Mouse (Mus musculus): ENCODE data around the gene Sel1l3.

Gene Sel1l3

GRCm38 (mm10) chr5:53104177-53104855 lies 109.4 kb downstream of the Sel1l3 start:
- DNase-seq (ENCODE audit: inconsistent age in 2 of 2, low spot score in 1 of 2) = no peak

- no peak for DNase-seq (ENCODE audit: inconsistent age in 2 of 2, low spot score in 1 of 2)
Observed at GRCm38 (mm10) chr5:53101848-53102473, 111.8 kb downstream of the Sel1l3 start.

GRCm38 (mm10) chr5:53091331-53091730 lies 122.4 kb downstream of the Sel1l3 start:
- DNase-seq (ENCODE audit: inconsistent age in 2 of 2, low spot score in 1 of 2) = no peak

DNA sequence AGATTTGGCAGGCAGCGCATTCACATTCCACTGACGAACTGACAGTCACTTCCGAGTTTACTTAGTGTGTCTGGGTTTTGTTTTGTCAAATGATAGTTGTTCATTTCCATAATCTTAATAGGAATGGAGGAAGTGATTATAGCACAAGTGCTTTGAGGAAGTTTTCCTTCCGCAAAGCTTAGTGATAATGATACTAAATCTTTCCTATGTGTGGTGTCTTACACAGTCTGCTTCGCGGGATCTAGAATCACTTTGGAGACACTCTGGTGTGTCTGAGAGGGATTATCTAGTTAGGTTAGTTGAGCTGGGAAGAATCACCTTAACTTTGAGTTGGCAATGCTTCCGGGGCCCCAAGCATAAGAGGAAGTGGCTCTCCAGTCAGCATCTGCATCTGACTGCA lies 126.3 kb downstream of the Sel1l3 start:
- DNase-seq (ENCODE audit: inconsistent age in 2 of 2, low spot score in 1 of 2) = no peak

DNA sequence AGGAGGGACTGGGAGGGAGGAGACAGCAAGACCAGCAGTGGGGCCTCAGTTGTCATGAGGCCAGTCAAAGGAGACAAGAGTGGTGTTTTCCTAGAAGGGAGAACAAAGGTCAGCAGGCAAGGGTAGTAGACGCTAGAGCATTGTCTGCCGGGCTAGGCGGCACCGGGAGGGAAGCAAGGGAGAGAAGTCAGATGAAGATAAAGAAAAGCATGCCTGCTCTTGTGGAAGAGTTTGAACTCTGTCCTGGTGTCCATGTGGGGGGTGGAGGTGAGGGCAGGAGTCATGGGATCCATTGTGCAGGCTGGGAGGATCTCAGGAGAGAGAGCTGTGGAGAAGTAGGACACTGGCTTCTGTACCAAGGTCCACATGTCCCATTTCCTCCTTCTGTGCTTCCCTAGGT lies 135.3 kb downstream of the Sel1l3 start:
- no peak for DNase-seq (ENCODE audit: inconsistent age in 2 of 2, low spot score in 1 of 2)

DNA sequence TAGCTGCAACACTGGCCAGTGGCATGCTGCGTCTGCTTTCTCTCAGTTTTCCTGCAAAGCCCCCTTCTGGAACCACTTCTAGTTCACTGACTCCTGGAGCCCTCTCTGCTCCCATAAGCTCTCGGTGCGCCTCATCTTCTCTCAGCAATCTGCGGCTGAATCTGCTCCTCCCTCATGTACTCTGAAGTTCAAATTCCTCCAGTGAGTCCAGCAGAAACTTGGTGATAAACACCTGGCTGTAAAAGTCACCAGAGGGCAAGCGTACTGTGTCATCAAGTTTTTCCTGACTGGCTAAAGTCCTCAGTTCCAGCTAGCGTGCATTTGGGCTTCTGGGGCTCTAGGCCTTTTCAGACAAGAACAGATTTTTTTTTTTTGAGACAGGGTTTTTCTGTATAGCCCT lies 139.2 kb downstream of the Sel1l3 start:
- no peak for DNase-seq (ENCODE audit: inconsistent age in 2 of 2, low spot score in 1 of 2)

DNA sequence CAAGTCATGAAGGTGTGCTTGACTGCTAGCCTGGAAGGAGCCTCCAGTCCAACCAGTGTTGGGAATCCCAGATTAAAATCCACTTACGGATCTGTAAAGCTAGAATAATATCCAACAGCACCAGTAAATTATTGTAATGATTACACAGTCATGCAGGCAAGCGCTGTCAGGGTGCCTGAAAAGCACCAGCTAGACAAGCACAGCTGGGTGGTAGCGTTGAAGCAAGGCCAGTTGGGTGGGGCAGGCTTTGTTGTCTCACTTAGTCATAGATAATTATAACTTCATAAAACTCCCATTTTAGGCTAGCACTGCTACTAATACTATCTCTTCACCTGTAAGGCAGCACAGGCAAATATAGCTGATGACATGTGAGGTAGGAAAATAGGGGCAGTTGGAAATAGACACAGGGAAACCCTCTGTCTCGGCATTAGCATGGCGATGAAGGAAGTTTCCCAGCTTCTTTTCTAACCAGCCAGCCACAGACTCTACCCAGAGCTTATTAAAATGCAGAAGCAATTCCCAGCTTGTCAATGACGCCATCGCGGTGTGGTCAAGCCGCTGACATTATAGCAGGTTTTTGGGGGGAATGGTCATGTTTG lies 152.1 kb downstream of the Sel1l3 start:
- no peak for DNase-seq (ENCODE audit: inconsistent age in 2 of 2, low spot score in 1 of 2)

Data from adrenal gland, adult (tissue).